Mouse (Mus musculus): Measurements from ENCODE around the gene 1700010I14Rik. TPM values are rescaled to one million over a fixed set of nuclear protein-coding genes. Genes with fewer than 3 reads are reported as not detected.

Gene 1700010I14Rik
- polyA plus RNA-seq, 1 experiment = 1.3 TPM

GRCm38 (mm10) chr17:8974423-8974822 lies 13.7 kb upstream of the 1700010I14Rik start:
- TF ChIP-seq CTCF (IDR thresholded peaks at IDR 0.05; ENCODE audit: borderline replicate concordance, insufficient read depth, low read length) = no peak
- no peak for TF ChIP-seq POLR2A (IDR thresholded peaks at IDR 0.05; ENCODE audit: low read depth, low read length)
- Histone ChIP-seq H3K4me3 (ENCODE audit: insufficient read depth, low read length) (no peak overlapping the region), H3K4me1 (ENCODE audit: control insufficient read depth, insufficient read depth, low read length) (no peaks in the 10 kb centered on the region), H3K27ac (ENCODE audit: insufficient read depth, low read length) (no peak overlapping the region)

DNA sequence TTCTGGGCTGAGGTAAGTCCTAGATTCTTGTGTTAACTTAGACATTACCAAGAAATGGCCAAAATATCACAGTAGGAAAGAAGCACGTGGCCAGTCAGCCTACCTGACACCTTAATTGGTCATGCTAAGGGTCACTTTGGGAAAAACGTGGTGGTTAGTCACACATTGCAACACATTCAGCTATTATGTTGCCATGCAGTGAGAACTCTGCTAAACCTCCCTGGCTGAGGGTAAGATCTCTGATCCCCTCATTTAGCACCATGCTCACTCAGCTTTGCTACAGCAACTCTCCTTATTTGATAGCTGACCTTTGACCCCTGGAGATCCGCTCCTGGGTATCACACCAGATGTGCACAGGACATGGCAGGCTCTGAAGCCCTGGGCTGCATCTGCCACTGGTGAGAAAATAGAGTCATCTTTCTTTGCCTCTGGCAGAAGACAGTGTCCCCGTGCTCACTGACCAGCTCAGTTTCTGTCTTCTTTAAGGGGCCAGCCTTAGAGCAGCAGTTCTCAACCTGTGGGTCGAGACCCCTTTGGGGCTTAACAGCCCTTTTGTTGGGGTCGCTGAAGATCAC lies 13.2 kb upstream of the 1700010I14Rik start:
- no peak overlapping the region for H3K27ac ChIP-seq (ENCODE audit: insufficient read depth, low read length)
- H3K4me3 ChIP-seq (ENCODE audit: insufficient read depth, low read length) = no peak overlapping the region
- no peaks in the 10 kb centered on the region for H3K4me1 ChIP-seq (ENCODE audit: control insufficient read depth, insufficient read depth, low read length)
- TF ChIP-seq CTCF (IDR thresholded peaks at IDR 0.05; ENCODE audit: borderline replicate concordance, insufficient read depth, low read length) (no peak), POLR2A (IDR thresholded peaks at IDR 0.05; ENCODE audit: low read depth, low read length) (no peak)

- H3K4me3 ChIP-seq (ENCODE audit: insufficient read depth, low read length) = no peak overlapping the region
- H3K4me1 ChIP-seq (ENCODE audit: control insufficient read depth, insufficient read depth, low read length) = no peaks in the 10 kb centered on the region
- TF ChIP-seq POLR2A (IDR thresholded peaks at IDR 0.05; ENCODE audit: low read depth, low read length) = no peak
- no peak for TF ChIP-seq CTCF (IDR thresholded peaks at IDR 0.05; ENCODE audit: borderline replicate concordance, insufficient read depth, low read length)
- H3K27ac ChIP-seq (ENCODE audit: insufficient read depth, low read length) = no peak overlapping the region
Observed at GRCm38 (mm10) chr17:8976745-8977144, 11.4 kb upstream of the 1700010I14Rik start.

DNA sequence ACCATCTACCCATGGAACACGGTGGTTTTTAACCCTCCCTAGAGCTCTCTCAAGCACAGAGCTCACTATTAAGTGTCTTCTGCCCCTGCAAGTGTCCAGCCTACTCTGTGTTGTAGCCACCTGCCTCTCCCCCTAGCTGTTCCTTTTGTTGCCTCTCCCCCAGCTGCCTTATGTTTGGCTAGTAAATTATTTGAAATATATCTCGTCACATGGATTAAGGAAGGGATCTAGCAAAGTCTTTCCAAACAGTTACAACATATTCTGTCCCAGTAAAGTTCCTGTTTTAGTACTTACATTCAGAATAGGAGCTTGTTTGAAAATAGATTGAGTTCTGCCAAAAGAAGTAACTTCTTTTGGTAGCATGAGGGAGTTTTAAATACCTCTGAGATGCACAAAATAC lies 10.9 kb upstream of the 1700010I14Rik start:
- H3K4me3 ChIP-seq (ENCODE audit: insufficient read depth, low read length) = no peak overlapping the region
- TF ChIP-seq POLR2A (IDR thresholded peaks at IDR 0.05; ENCODE audit: low read depth, low read length) = no peak
- no peak for TF ChIP-seq CTCF (IDR thresholded peaks at IDR 0.05; ENCODE audit: borderline replicate concordance, insufficient read depth, low read length)
- no peaks in the 10 kb centered on the region for H3K4me1 ChIP-seq (ENCODE audit: control insufficient read depth, insufficient read depth, low read length)
- no peak overlapping the region for H3K27ac ChIP-seq (ENCODE audit: insufficient read depth, low read length)

DNA sequence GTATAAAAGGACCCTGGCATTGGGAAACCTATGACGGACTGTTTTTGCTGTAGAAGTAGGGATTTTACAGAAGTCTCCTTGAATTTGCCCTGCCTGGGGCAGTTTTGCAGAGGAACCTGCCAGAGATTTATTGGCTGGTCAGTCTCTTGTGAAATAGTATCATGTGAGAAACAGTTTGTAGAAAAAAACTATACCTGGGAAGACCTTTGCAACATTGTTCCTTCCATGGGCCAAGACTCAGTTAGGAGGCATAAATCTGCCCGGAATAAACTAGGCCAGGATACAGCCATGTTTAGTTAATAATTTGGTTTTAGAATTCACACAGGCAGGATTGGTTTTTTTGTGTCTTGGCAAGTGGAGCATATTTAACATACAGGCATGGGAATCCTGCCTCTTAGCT lies 4.6 kb upstream of the 1700010I14Rik start:
- no peak for TF ChIP-seq CTCF (IDR thresholded peaks at IDR 0.05; ENCODE audit: borderline replicate concordance, insufficient read depth, low read length)
- no peak for TF ChIP-seq POLR2A (IDR thresholded peaks at IDR 0.05; ENCODE audit: low read depth, low read length)
- Histone ChIP-seq H3K4me3 (ENCODE audit: insufficient read depth, low read length) (no peak overlapping the region), H3K27ac (ENCODE audit: insufficient read depth, low read length) (no peak overlapping the region), H3K4me1 (ENCODE audit: control insufficient read depth, insufficient read depth, low read length) (no peaks in the 10 kb centered on the region)

DNA sequence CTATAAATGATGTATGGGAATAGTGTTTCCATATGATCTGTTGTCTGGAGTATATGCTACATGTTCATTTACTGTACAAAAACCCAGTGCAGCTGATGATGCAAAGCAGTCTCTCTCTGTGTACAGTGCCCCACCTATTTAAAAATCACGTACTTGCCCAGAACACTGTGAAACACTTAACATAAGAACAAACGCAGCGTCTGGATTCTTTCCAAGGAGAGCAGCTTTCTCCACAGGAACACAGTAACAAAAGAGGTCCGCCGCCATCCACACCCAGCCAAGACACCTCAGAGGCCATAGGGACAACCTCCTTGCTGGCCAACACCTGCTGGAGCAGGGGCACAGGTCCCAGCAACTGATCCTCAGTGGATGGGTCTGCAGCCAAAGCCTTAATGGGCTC lies 2.4 kb upstream of the 1700010I14Rik start:
- TF ChIP-seq CTCF (IDR thresholded peaks at IDR 0.05; ENCODE audit: borderline replicate concordance, insufficient read depth, low read length) = no peak
- TF ChIP-seq POLR2A (IDR thresholded peaks at IDR 0.05; ENCODE audit: low read depth, low read length) = no peak
- H3K4me3 ChIP-seq (ENCODE audit: insufficient read depth, low read length) = no peak overlapping the region
- H3K4me1 ChIP-seq (ENCODE audit: control insufficient read depth, insufficient read depth, low read length) = no peaks in the 10 kb centered on the region
- no peak overlapping the region for H3K27ac ChIP-seq (ENCODE audit: insufficient read depth, low read length)

DNA sequence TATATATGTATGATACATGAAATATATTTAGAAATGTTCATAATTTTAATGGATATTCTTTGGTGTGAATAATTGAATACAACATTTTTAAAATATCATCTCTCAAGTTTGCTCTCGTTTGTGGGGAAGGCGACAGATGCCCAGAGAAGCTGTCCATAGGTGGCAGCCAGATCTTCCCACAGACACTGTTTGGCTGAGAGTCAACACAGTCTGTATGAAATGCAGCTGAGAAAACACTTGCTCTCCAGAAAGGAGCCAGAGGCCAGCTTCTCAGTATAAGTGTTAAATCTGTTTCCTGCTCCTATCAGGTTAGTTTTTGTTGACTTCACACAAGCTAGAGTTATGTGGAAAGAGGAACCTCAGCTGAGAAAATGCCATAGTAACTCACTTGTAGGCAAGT lies 1.6 kb upstream of the 1700010I14Rik start:
- no peak for TF ChIP-seq POLR2A (IDR thresholded peaks at IDR 0.05; ENCODE audit: low read depth, low read length)
- TF ChIP-seq CTCF (IDR thresholded peaks at IDR 0.05; ENCODE audit: borderline replicate concordance, insufficient read depth, low read length) = no peak
- no peak overlapping the region for H3K4me3 ChIP-seq (ENCODE audit: insufficient read depth, low read length)
- H3K4me1 ChIP-seq (ENCODE audit: control insufficient read depth, insufficient read depth, low read length) = no peaks in the 10 kb centered on the region
- H3K27ac ChIP-seq (ENCODE audit: insufficient read depth, low read length) = no peak overlapping the region

- no peak for TF ChIP-seq CTCF (IDR thresholded peaks at IDR 0.05; ENCODE audit: borderline replicate concordance, insufficient read depth, low read length)
- TF ChIP-seq POLR2A (IDR thresholded peaks at IDR 0.05; ENCODE audit: low read depth, low read length) = no peak
Observed at GRCm38 (mm10) chr17:8987369-8987768, 764 bp upstream of the 1700010I14Rik start.

GRCm38 (mm10) chr17:8991160-8991559 lies 3.0 kb downstream of the 1700010I14Rik start:
- H3K27ac ChIP-seq (ENCODE audit: insufficient read depth, low read length) = no peak overlapping the region
- H3K4me3 ChIP-seq (ENCODE audit: insufficient read depth, low read length) = no peak overlapping the region
- TF ChIP-seq POLR2A (IDR thresholded peaks at IDR 0.05; ENCODE audit: low read depth, low read length) = no peak
- no peak for TF ChIP-seq CTCF (IDR thresholded peaks at IDR 0.05; ENCODE audit: borderline replicate concordance, insufficient read depth, low read length)
- no peaks in the 10 kb centered on the region for H3K4me1 ChIP-seq (ENCODE audit: control insufficient read depth, insufficient read depth, low read length)

More at GRCm38 (mm10) chr17:8987369-8987768, 764 bp upstream of the 1700010I14Rik start:
- no peak overlapping the region for H3K27ac ChIP-seq (ENCODE audit: insufficient read depth, low read length)
- H3K4me1 ChIP-seq (ENCODE audit: control insufficient read depth, insufficient read depth, low read length) = no peaks in the 10 kb centered on the region
- no peak overlapping the region for H3K4me3 ChIP-seq (ENCODE audit: insufficient read depth, low read length)

DNA sequence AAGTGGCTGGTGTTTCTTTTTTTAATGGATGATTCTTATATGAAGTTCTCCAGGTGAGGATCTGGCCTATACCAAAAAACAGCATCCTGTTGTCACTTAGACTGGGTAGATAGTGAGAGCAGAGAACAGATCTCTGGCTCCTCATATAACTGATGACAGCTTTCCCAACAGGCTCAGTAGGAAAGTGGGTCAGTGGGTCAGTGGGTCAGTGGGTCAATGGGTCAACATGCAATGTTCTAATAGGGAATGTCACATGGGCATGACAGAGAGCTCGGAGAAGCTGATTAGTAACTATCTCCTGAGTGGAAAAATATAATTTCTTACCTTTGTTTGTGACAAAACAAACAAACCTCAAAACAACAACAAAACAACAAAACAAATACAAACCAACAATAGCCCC lies 7.2 kb downstream of the 1700010I14Rik start:
- Histone ChIP-seq H3K27ac (ENCODE audit: insufficient read depth, low read length) (no peak overlapping the region), H3K4me1 (ENCODE audit: control insufficient read depth, insufficient read depth, low read length) (no peaks in the 10 kb centered on the region), H3K4me3 (ENCODE audit: insufficient read depth, low read length) (no peak overlapping the region)
- TF ChIP-seq POLR2A (IDR thresholded peaks at IDR 0.05; ENCODE audit: low read depth, low read length) (no peak), CTCF (IDR thresholded peaks at IDR 0.05; ENCODE audit: borderline replicate concordance, insufficient read depth, low read length) (no peak)

Data from embryonic fibroblast, embryonic 13.5 days (primary cell).